Mouse (Mus musculus) lung, adult 2 months (tissue): ENCODE data around the gene Klhdc8a.

Experiments used
- CTCF ChIP-seq: fragments of 200-500 bp; IDR thresholded peaks from 2 replicates; pipeline ENCODE4 v1.5.1; 2011; ENCODE audit warnings: mild to moderate bottlenecking, low read length, control low read depth; ENCODE audit not compliant: insufficient read depth
- POLR2A ChIP-seq: fragments of 200-500 bp; IDR thresholded peaks from 2 replicates; pipeline ENCODE4 v1.6.1; 2011; ENCODE audit warnings: low read depth, mild to moderate bottlenecking, control low read depth, low read length, borderline replicate concordance; ENCODE audit errors: extremely low read depth

DNA sequence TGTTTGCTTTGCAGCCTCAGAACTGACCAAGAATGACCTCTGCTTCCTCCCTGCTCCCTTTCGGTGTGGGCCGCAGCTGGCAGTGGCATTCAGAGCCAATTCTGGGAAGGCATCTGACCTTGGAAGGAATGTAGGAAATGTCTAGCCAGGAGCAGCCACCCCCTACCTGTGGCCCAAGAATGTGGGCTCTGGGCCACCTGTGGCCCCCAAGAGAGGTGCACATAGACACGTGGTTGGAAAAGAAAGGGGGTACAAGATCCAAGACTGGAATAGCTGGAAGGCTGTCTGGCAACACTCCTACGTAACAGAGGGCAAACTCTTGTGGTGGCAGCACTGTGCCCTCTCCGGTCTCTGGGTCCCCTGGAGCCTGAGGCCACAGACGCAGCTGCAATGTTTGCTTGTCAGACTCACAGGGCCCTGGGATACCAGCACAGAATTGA lies 56.8 kb downstream of the Klhdc8a start:
- TF ChIP-seq CTCF, result no peak
- TF ChIP-seq POLR2A, result no peak
